Mouse (Mus musculus): ENCODE data around the gene Khdrbs1. TPM values are rescaled to one million over a fixed set of nuclear protein-coding genes. Genes with fewer than 3 reads are reported as not detected.

Khdrbs1 gene
- polyA plus RNA-seq, 1 experiment from 2014 or later, result 154 TPM

DNA sequence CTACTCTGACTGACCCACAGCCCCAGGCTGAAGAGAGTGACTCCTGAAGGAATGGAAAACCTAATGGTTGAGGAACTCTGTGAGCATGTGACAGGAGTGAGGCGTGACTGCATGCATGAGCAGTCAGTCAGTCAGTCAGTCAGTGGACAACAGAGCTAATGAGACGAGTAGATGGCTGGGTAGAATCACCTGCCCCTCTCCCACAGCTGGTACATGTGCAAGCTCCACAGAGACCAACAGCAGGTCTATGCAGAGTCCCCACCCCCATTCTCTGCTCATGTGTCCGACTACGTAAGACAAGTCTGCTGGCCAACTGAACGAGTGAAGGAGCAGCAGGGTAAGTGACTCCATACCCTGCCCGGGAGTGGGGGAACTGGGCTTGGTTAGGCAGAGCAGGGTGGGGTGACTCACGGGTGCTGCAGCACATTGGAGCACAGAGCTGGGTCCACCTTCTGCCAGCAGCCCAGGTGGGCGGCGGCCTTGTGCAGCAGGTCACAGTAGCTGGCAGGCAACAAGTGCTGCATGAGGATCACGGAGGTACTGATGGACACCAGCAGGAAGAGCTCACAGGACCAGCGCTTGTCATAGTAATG lies 58.1 kb downstream of the Khdrbs1 start:
- Histone ChIP-seq H3K9ac (replicated peaks; ENCODE audit: low read length) (no peak overlapping the region), H3K4me1 (ENCODE audit: control insufficient read depth, insufficient read depth, low read length) (no peaks in the 10 kb centered on the region), H3K27ac (replicated peaks; ENCODE audit: low read depth, low read length) (no peak overlapping the region), H3K27me3 (ENCODE audit: control insufficient read depth, insufficient read depth, low read length) (no peaks in the 10 kb centered on the region), H3K36me3 (ENCODE audit: control insufficient read depth, insufficient read depth, low read length) (peaks cover 94% of the 10 kb centered on the region), H3K4me3 (replicated peaks; ENCODE audit: low read depth, low read length) (no peak overlapping the region), H3K4me2 (ENCODE audit: low read length) (no peak overlapping the region), H3K9me3 (ENCODE audit: control insufficient read depth, low read length) (no peaks in the 10 kb centered on the region)
- 86% methylated on average over 11 of the region's 11 CpGs for WGBS
- ATAC-seq (ENCODE audit: low FRiP score, low TSS enrichment) (no peak), DNase-seq (no peak)

DNA sequence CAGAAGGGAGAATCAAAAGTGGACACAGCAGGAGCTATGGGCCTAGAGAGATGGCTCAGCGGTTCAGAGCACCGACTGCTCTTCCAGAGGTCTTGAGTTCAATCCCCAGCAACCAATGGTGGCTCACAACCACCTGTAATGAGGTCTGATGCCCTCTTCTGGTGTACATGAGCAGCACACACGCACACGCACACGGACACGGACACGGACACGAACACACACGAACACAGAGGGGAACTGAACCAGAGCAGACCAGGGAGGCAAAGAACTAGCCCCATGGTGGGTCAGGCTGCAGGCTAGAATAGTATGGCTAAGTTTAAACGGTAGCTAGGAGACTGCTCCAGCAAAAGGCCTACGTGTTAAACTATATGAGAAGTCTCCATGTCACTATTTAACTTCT lies 60.3 kb downstream of the Khdrbs1 start:
- Histone ChIP-seq H3K4me1 (ENCODE audit: control insufficient read depth, insufficient read depth, low read length) (no peaks in the 10 kb centered on the region), H3K4me2 (ENCODE audit: low read length) (no peak overlapping the region), H3K9me3 (ENCODE audit: control insufficient read depth, low read length) (no peaks in the 10 kb centered on the region), H3K27me3 (ENCODE audit: control insufficient read depth, insufficient read depth, low read length) (no peaks in the 10 kb centered on the region), H3K36me3 (ENCODE audit: control insufficient read depth, insufficient read depth, low read length) (peaks cover 96% of the 10 kb centered on the region), H3K4me3 (replicated peaks; ENCODE audit: low read depth, low read length) (no peak overlapping the region), H3K27ac (replicated peaks; ENCODE audit: low read depth, low read length) (no peak overlapping the region), H3K9ac (replicated peaks; ENCODE audit: low read length) (no peak overlapping the region)
- no peak for ATAC-seq (ENCODE audit: low FRiP score, low TSS enrichment)
- WGBS, result 97% methylated on average over 11 of the region's 11 CpGs
- no peak for DNase-seq

DNA sequence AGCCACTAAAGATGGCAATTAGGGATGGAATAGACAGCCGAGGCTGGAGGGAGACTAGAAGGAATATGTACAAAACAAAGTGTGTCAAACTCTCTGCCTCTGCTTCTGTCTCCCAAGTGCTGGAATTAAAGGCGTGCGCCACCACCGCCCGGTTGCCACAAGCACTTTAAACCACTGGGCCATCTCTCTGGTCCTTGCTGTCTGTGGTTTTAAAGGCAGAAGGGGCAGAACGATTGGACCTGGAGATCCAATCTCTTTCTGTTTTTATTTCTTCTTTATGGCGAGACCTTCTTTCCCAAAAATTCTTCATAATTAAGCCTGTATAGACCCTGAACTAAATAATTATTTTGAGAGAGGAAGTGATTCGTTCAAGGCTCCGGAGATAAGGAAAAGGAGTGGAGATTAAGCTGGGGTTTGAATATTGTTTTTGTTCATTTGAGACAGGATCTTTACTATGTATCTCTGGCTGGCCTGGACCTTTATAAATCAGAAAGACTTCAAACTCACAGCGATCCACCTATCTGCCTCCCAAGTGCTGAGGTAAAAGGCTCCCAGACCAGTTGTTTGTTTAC lies 69.1 kb downstream of the Khdrbs1 start:
- no peaks in the 10 kb centered on the region for H3K27me3 ChIP-seq (ENCODE audit: control insufficient read depth, insufficient read depth, low read length)
- peak overlapping the region; percentile 97 for H3K4me2 ChIP-seq (ENCODE audit: low read length)
- peak overlapping the region; percentile 90; the same call in 1 of the 2 replicates for H3K9ac ChIP-seq (replicated peaks; ENCODE audit: low read length)
- H3K4me1 ChIP-seq (ENCODE audit: control insufficient read depth, insufficient read depth, low read length), result peaks cover 5% of the 10 kb centered on the region; the same call in 1 of the 2 replicates
- H3K4me3 ChIP-seq (replicated peaks; ENCODE audit: low read depth, low read length), result peak overlapping the region; percentile 81
- 11% methylated on average over 10 of the region's 10 CpGs for WGBS
- ATAC-seq (ENCODE audit: low FRiP score, low TSS enrichment) (0 out of 2 replicates have a peak, but pooled peaks have one; percentile 46), DNase-seq (peak; percentile 2)
- H3K36me3 ChIP-seq (ENCODE audit: control insufficient read depth, insufficient read depth, low read length), result peaks cover 28% of the 10 kb centered on the region
- no peaks in the 10 kb centered on the region for H3K9me3 ChIP-seq (ENCODE audit: control insufficient read depth, low read length)
- peak overlapping the region; percentile 90 for H3K27ac ChIP-seq (replicated peaks; ENCODE audit: low read depth, low read length)

DNA sequence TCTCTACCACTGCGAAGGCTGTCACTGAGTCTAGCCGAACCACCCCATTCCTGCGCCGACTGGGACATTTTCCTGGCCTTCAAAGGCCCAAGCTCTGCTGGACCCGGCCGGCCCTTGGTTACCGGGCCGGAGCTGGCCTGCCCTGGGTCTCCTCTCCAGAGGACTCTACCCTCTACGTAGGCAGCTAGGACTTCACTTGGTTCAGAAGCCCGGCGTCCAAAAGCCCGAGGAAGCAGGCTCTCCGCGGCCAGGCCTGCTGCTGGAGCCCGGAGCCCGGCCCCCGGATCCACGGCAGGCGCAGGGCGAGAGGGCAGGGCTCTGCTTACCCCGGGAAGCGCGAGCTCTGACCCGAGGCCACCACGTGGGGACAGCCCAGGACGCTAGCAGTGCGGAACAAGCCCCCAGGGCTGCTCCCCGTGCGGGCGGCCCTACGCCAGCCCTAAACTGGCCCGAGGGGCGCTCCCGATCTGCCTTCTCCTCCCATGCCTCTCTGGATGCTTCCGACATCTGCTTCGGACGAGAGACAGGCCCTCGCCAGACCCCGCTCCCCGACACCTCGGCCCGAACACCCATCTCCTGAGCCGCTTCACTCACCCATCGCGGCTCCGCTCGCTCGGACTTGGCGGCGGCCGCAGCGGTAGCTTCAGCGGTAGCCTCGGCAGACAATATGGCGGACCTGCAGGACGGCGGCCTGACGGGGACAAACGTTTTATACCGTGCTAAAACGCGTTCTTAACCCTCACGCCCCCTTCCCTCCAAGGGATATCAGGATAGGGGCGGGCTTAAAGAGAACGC lies 69.8 kb downstream of the Khdrbs1 start, which contains the start of gene Kpna6:
Kpna6 (minus strand) TSS at position 685 of the 795 bp plus-strand sequence.
- Histone ChIP-seq H3K9ac (replicated peaks; ENCODE audit: low read length) (peak within 1 kb of the TSS; percentile 90), H3K4me1 (ENCODE audit: control insufficient read depth, insufficient read depth, low read length) (peaks cover 5% of the 10 kb centered on the region; the same call in 1 of the 2 replicates), H3K9me3 (ENCODE audit: control insufficient read depth, low read length) (no peaks in the 10 kb centered on the region), H3K4me2 (ENCODE audit: low read length) (peak within 1 kb of the TSS; percentile 97), H3K36me3 (ENCODE audit: control insufficient read depth, insufficient read depth, low read length) (peaks cover 22% of the 10 kb centered on the region), H3K27me3 (ENCODE audit: control insufficient read depth, insufficient read depth, low read length) (no peaks in the 10 kb centered on the region), H3K27ac (replicated peaks; ENCODE audit: low read depth, low read length) (peak within 1 kb of the TSS; percentile 90), H3K4me3 (replicated peaks; ENCODE audit: low read depth, low read length) (peak within 1 kb of the TSS; percentile 81)
- ATAC-seq (ENCODE audit: low FRiP score, low TSS enrichment) (peak; percentile 90), DNase-seq (peak; percentile 95)
- WGBS, result under 1% methylated on average over 65 of the region's 65 CpGs

DNA sequence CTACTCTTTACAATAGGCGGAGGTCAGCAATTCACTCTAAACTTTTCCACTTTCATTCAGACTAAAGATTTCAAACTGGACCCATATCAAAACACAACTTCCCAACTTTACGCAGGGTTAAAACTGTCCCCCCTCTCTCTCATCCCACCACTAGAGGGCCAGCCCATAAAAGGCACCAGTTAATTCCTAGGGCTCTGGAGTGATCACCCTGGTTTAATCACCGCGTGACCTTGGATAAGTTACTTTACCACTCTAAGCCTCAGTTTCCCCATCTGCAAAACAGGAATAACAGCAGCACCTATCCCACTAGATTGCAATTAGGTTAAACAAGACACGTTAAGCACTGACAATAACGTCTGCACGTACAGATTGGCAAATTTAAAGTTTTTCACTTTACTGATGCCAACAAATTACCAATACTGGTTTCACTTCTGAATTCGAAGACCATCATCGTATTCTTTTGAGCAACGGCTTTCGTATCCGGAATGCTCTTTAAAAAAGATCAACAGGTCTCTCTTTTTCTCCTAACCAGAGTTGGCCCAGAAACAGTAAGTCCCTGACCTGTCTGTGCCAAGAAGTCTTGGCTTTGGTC lies 70.5 kb downstream of the Khdrbs1 start:
- H3K36me3 ChIP-seq (ENCODE audit: control insufficient read depth, insufficient read depth, low read length), result peaks cover 18% of the 10 kb centered on the region
- WGBS, result 6% methylated on average over 12 of the region's 12 CpGs
- ATAC-seq (ENCODE audit: low FRiP score, low TSS enrichment) (0 out of 2 replicates have a peak, but pooled peaks have one; percentile 55), DNase-seq (peak; percentile 78)
- peak overlapping the region; percentile 90; the same call in 1 of the 2 replicates for H3K27ac ChIP-seq (replicated peaks; ENCODE audit: low read depth, low read length)
- H3K9ac ChIP-seq (replicated peaks; ENCODE audit: low read length), result peak overlapping the region; percentile 90
- peaks cover 5% of the 10 kb centered on the region; the same call in 1 of the 2 replicates for H3K4me1 ChIP-seq (ENCODE audit: control insufficient read depth, insufficient read depth, low read length)
- peak overlapping the region; percentile 81 for H3K4me3 ChIP-seq (replicated peaks; ENCODE audit: low read depth, low read length)
- no peaks in the 10 kb centered on the region for H3K27me3 ChIP-seq (ENCODE audit: control insufficient read depth, insufficient read depth, low read length)
- H3K4me2 ChIP-seq (ENCODE audit: low read length), result peak overlapping the region; percentile 97
- no peaks in the 10 kb centered on the region for H3K9me3 ChIP-seq (ENCODE audit: control insufficient read depth, low read length)

DNA sequence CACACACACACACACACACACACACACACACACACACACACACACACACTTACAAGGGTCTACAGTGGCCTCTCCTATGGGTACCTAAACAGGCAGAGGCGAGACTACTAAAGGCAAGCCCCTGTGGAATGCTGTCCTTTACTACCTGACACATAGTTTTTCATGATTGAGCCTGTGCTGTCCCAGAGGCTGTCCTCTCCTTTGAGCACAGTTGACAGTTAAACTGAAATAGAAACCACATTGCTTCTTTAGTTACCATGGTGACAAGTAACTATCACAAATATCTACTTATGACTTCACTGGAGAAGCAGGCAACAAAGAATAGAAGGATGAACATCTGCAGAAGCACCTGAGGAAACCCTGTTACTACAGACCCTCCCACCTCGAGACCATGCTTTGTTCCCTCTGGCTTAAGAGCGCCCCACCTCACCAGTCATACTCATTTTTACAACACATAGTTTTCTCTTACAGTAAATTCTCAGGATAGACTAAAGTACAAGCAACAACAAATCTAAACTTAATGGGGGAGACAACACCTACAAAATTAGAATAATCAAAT lies 79.8 kb downstream of the Khdrbs1 start:
- no peak overlapping the region for H3K27ac ChIP-seq (replicated peaks; ENCODE audit: low read depth, low read length)
- H3K4me2 ChIP-seq (ENCODE audit: low read length), result no peak overlapping the region
- no peak for DNase-seq
- no peaks in the 10 kb centered on the region for H3K27me3 ChIP-seq (ENCODE audit: control insufficient read depth, insufficient read depth, low read length)
- no peak overlapping the region for H3K4me3 ChIP-seq (replicated peaks; ENCODE audit: low read depth, low read length)
- H3K4me1 ChIP-seq (ENCODE audit: control insufficient read depth, insufficient read depth, low read length), result no peaks in the 10 kb centered on the region
- H3K9ac ChIP-seq (replicated peaks; ENCODE audit: low read length), result no peak overlapping the region
- no peak for ATAC-seq (ENCODE audit: low FRiP score, low TSS enrichment)
- 90% methylated on average over 3 of the region's 3 CpGs for WGBS
- peaks cover 51% of the 10 kb centered on the region for H3K36me3 ChIP-seq (ENCODE audit: control insufficient read depth, insufficient read depth, low read length)
- no peaks in the 10 kb centered on the region for H3K9me3 ChIP-seq (ENCODE audit: control insufficient read depth, low read length)

DNA sequence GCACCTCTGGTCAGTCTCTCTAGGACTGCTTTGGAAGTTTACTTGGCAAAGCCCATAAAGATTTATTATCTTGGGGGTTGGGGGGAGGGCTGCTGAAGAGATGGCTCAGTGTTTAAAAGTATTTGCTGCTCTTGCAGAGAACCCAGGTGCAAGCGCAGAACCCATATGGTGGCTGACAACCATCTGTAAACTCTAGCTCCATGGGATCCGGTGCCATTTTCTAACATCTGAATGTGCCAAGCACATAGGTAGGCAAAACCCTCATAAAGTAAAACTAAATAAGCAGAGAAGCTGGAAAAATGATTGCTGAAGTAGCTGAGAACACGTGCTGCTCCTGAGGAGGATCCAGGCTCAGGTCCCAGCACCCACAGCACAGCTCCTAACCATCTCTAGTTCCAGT lies 80.5 kb downstream of the Khdrbs1 start:
- no peak overlapping the region for H3K27ac ChIP-seq (replicated peaks; ENCODE audit: low read depth, low read length)
- no peaks in the 10 kb centered on the region for H3K27me3 ChIP-seq (ENCODE audit: control insufficient read depth, insufficient read depth, low read length)
- no peak overlapping the region for H3K4me3 ChIP-seq (replicated peaks; ENCODE audit: low read depth, low read length)
- peaks cover 55% of the 10 kb centered on the region for H3K36me3 ChIP-seq (ENCODE audit: control insufficient read depth, insufficient read depth, low read length)
- WGBS, result 93% methylated on average over 3 of the region's 3 CpGs
- DNase-seq (no peak), ATAC-seq (ENCODE audit: low FRiP score, low TSS enrichment) (no peak)
- no peaks in the 10 kb centered on the region for H3K4me1 ChIP-seq (ENCODE audit: control insufficient read depth, insufficient read depth, low read length)
- H3K9ac ChIP-seq (replicated peaks; ENCODE audit: low read length), result no peak overlapping the region
- no peaks in the 10 kb centered on the region for H3K9me3 ChIP-seq (ENCODE audit: control insufficient read depth, low read length)
- H3K4me2 ChIP-seq (ENCODE audit: low read length), result no peak overlapping the region

DNA sequence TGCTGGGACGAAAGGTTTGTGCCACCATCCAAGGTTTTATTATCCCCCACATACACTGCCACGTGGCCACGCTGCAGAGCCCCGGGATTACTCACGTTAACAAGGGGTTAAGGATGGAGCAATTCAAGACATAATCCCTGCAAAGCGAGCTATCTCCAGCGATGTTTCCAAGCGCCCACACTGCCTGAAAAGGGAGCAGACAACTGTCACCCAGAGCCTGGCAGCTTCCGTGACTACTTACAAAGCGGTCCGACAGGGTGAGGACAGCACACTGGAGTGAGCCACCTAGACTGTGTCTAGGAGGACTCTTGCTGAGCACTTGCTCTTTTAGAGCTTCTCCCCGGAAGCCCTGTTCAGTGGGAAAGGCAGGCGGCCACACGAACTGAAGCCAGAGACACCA lies 87.3 kb downstream of the Khdrbs1 start:
- Histone ChIP-seq H3K4me3 (replicated peaks; ENCODE audit: low read depth, low read length) (no peak overlapping the region), H3K4me1 (ENCODE audit: control insufficient read depth, insufficient read depth, low read length) (no peaks in the 10 kb centered on the region), H3K27ac (replicated peaks; ENCODE audit: low read depth, low read length) (no peak overlapping the region), H3K36me3 (ENCODE audit: control insufficient read depth, insufficient read depth, low read length) (peaks cover 92% of the 10 kb centered on the region), H3K4me2 (ENCODE audit: low read length) (no peak overlapping the region), H3K9me3 (ENCODE audit: control insufficient read depth, low read length) (no peaks in the 10 kb centered on the region), H3K27me3 (ENCODE audit: control insufficient read depth, insufficient read depth, low read length) (no peaks in the 10 kb centered on the region), H3K9ac (replicated peaks; ENCODE audit: low read length) (no peak overlapping the region)
- 89% methylated on average over 14 of the region's 14 CpGs for WGBS
- DNase-seq (no peak), ATAC-seq (ENCODE audit: low FRiP score, low TSS enrichment) (no peak)

All from midbrain, embryonic 14.5 days (tissue).